Mouse (Mus musculus) neural tube, embryonic 14.5 days (tissue): ENCODE measurements around the gene Ch25h. TPM values are rescaled to one million over a fixed set of nuclear protein-coding genes. Genes with fewer than 3 reads are reported as not detected.

Source experiments
- ATAC-seq: fragments of 200-750 bp; cut with Nextera tagmentation; 2 replicates; pipeline ENCODE4 v1.8.0; 2017; ENCODE audit warnings: low read depth, mild to moderate bottlenecking, moderate TSS enrichment, moderate library complexity
- H3K27ac ChIP-seq: fragments of 300-500 bp; sonication (generic); 2 replicates; pipeline ENCODE4 v1.5.1; 2014; ENCODE audit warnings: low read depth, mild to moderate bottlenecking, control low read depth, low read length, moderate library complexity, mixed read lengths
- H3K27me3 ChIP-seq: fragments of 300-500 bp; sonication (generic); 2 replicates; pipeline ENCODE4 v1.6.1; 2014; ENCODE audit warnings: low read length; ENCODE audit not compliant: control insufficient read depth, insufficient read depth
- H3K36me3 ChIP-seq: fragments of 300-500 bp; sonication (generic); 2 replicates; pipeline ENCODE4 v1.6.1; 2014; ENCODE audit warnings: low read length, mixed read lengths; ENCODE audit not compliant: control insufficient read depth, insufficient read depth
- H3K4me1 ChIP-seq: fragments of 300-500 bp; sonication (generic); 2 replicates; pipeline ENCODE4 v1.6.1; 2014; ENCODE audit warnings: low read length; ENCODE audit not compliant: control insufficient read depth, insufficient read depth
- H3K4me2 ChIP-seq: fragments of 300-500 bp; sonication (generic); 2 replicates; pipeline ENCODE4 v1.6.1; 2014; ENCODE audit warnings: mild to moderate bottlenecking, low read depth, low read length, control low read depth
- H3K4me3 ChIP-seq: fragments of 300-500 bp; sonication (generic); 2 replicates; pipeline ENCODE4 v1.5.1; 2014; ENCODE audit warnings: low read depth, low read length, control low read depth, mixed read lengths
- H3K9ac ChIP-seq: fragments of 300-500 bp; sonication (generic); replicated peaks from 2 replicates; pipeline ENCODE4 v1.6.1; 2014; ENCODE audit warnings: low read depth, mild to moderate bottlenecking, control low read depth, low read length, mixed read lengths
- H3K9me3 ChIP-seq: fragments of 300-500 bp; sonication (generic); 2 replicates; pipeline ENCODE4 v1.6.1; 2016; ENCODE audit warnings: low read length; ENCODE audit not compliant: control insufficient read depth
- WGBS: fragments of 180-500 bp; shearing (Covaris S2); extraction: QIAGEN DNeasy Blood & Tissue Kit; methylation state at CpG from one replicate; pipeline ENCODE4 v1.1.7; 2014; 5-methylcytosine and 5-hydroxymethylcytosine counted together
- polyA plus RNA-seq: library from polyadenylated mRNA; unstranded; fragments of >200 nt; fragmentation: Nextera tagmentation; extraction: Ambion mirVana; gene quantifications from 2 replicates; pipeline ENCODE4 v1.2.1, GENCODE M21; 2014

The Ch25h gene
- 0.45 and 0.56 TPM in 2 replicates for polyA plus RNA-seq

DNA sequence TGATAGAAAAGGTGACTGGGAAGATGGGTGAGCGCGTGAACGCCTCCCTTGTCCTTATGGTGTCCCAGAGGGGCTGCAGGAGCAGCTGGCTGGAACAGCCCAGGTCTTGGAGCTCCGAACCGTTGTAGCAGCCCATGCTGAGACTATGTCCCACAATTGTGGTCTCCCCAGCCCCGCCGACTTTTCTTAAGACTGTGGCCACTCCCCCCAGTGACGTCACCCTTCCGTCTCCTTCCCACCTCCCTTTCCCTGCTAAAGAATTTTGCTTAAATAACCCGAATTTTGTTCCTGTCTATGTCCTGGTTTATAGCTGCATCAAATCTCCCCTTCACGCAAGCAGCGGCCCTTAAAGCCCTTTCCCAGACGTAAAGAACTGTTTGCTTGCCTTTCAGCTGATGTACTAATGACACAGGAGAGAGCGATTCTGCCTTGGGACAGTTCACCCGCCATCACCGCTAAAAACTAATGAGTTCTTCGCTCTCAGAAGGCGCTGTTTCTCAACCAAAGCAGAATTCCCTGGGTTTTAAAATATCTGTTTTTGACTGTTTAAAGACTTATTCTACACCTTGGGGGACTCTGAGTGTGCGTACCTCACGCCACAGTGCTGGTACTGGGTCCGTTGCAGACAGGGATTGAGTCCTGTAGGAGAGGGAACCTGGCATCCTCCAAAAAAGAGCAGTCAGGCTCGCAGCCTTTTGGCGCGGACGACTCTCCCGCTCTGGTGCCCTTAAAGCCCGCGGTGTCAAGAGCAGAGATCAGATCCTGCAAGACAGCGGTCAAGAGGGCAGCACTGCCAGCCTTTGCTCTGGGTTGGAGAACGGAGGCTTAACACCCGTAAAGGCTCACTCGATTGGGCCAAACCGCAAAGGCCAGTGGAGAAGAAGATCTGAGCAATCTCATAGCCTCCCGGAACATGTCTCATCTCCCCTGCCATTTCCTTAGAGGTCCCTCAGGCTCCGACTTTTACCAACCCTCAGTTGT lies at the start of gene Ch25h:
TSS of gene Ch25h (minus strand) at position 174 of the 981 bp plus-strand sequence.
- no peaks in the 10 kb centered on the region for H3K9me3 ChIP-seq
- peak within 1 kb of the TSS; percentile 49 for H3K4me3 ChIP-seq
- peaks cover 8% of the 10 kb centered on the region; the same call in 1 of the 2 replicates for H3K4me1 ChIP-seq
- H3K36me3 ChIP-seq: no peaks in the 10 kb centered on the region
- no peak within 1 kb of the TSS for H3K27ac ChIP-seq
- peak within 1 kb of the TSS; percentile 98 for H3K4me2 ChIP-seq
- WGBS: under 1% methylated on average over 35 of the region's 35 CpGs
- H3K27me3 ChIP-seq: peaks cover 11% of the 10 kb centered on the region
- peak; percentile 80 for ATAC-seq
- H3K9ac ChIP-seq: peak within 1 kb of the TSS; percentile 41

- no peak overlapping the region for H3K27ac ChIP-seq
- ATAC-seq: no peak
- WGBS: 75% methylated on average over 9 of the region's 9 CpGs
- H3K9me3 ChIP-seq: no peaks in the 10 kb centered on the region
- no peak overlapping the region for H3K4me3 ChIP-seq
- H3K27me3 ChIP-seq: no peaks in the 10 kb centered on the region
- no peak overlapping the region for H3K4me2 ChIP-seq
- H3K36me3 ChIP-seq: no peaks in the 10 kb centered on the region
- no peaks in the 10 kb centered on the region for H3K4me1 ChIP-seq
- H3K9ac ChIP-seq: no peak overlapping the region
Measured at GRCm38 (mm10) chr19:34524646-34525045, 49.7 kb upstream of the Ch25h start.

DNA sequence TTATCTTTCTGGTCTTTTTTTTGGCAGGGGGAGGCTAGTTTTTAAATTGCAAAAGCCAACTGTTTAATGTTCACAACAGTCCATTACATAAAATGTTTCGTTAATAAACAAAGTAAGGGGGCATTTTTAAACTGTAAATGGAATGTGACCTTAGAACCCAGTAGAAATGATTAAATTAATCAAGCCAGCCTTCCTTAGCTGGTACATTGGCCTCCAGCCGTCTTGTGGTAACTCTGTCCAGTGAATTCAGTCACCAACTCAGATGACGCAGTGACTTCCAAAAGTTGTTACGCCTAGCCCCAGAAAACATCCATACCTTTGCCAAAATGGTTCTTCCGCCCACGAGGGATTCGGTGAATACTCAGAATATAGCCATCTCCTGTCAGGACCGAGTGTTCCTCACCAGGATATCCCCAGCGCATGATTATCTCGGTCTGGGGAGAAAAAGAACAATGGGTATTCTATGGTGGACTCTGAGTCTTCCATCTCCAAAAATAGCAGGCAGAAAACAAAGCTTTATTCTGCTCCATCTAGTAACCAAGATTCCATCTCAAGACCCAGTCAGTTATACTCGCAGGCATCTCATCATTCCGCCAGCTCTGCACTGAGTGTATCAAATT lies 48.3 kb upstream of the Ch25h start:
- Histone ChIP-seq H3K4me1 (no peaks in the 10 kb centered on the region), H3K27ac (no peak overlapping the region), H3K4me2 (no peak overlapping the region), H3K36me3 (no peaks in the 10 kb centered on the region), H3K27me3 (no peaks in the 10 kb centered on the region), H3K4me3 (no peak overlapping the region), H3K9me3 (no peaks in the 10 kb centered on the region), H3K9ac (no peak overlapping the region)
- ATAC-seq: no peak
- 84% methylated on average over 12 of the region's 12 CpGs for WGBS

DNA sequence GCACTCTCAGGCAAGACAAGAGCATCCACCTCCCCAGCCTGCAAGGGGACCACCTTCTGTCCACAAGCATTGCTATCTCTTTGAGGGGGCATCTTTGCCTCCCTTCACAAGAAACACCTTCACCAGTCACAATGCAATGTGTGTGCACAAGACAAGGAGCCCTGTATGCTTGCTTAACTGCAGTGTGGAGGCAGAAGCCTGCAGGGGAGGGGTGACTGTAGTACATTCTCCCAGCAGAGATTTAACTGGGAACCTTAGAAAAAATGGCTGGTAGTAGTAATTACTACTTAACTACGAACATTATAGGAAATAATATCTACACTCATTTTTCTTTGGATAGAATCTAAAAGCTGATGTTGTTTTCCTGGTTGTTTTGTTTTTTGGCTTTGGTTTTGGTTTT lies 47.0 kb upstream of the Ch25h start:
- no peaks in the 10 kb centered on the region for H3K27me3 ChIP-seq
- no peak overlapping the region for H3K27ac ChIP-seq
- H3K4me2 ChIP-seq: no peak overlapping the region
- 84% methylated on average over 1 of the region's 1 CpGs for WGBS
- no peak for ATAC-seq
- no peaks in the 10 kb centered on the region for H3K36me3 ChIP-seq
- no peak overlapping the region for H3K9ac ChIP-seq
- no peaks in the 10 kb centered on the region for H3K9me3 ChIP-seq
- H3K4me3 ChIP-seq: no peak overlapping the region
- H3K4me1 ChIP-seq: no peaks in the 10 kb centered on the region

GRCm38 (mm10) chr19:34521361-34521760 lies 46.4 kb upstream of the Ch25h start:
- WGBS: 80% methylated on average over 2 of the region's 2 CpGs

DNA sequence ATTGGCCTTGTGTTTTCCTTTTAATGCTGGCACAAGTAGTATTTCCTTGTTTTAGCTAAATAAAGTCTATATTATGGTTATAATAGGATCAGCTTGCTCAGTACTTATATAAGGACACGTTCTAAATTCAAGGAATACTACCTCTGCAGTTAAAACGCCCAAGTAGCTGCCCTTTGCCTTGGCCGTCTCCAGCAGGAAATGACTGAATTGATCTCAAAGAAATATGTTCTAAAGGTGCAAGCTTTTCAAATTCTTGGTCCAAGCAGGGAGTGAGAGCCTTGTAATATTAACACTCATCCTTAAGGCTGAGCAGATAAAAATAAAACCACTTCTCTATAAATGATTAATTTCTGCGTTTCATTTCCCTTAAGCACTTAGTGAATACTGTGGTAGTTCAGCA lies 45.1 kb upstream of the Ch25h start:
- Histone ChIP-seq H3K9me3 (no peaks in the 10 kb centered on the region), H3K4me2 (no peak overlapping the region), H3K4me3 (no peak overlapping the region), H3K36me3 (no peaks in the 10 kb centered on the region), H3K4me1 (no peaks in the 10 kb centered on the region), H3K27me3 (no peaks in the 10 kb centered on the region), H3K27ac (no peak overlapping the region), H3K9ac (no peak overlapping the region)
- ATAC-seq: no peak
- 86% methylated on average over 4 of the region's 4 CpGs for WGBS

More at GRCm38 (mm10) chr19:34521361-34521760, 46.4 kb upstream of the Ch25h start:
- no peak overlapping the region for H3K9ac ChIP-seq
- no peaks in the 10 kb centered on the region for H3K36me3 ChIP-seq
- H3K27me3 ChIP-seq: no peaks in the 10 kb centered on the region
- H3K27ac ChIP-seq: no peak overlapping the region
- no peak overlapping the region for H3K4me2 ChIP-seq
- no peak for ATAC-seq
- H3K4me1 ChIP-seq: no peaks in the 10 kb centered on the region
- H3K9me3 ChIP-seq: no peaks in the 10 kb centered on the region
- no peak overlapping the region for H3K4me3 ChIP-seq

- Histone ChIP-seq H3K27me3 (no peaks in the 10 kb centered on the region), H3K36me3 (no peaks in the 10 kb centered on the region), H3K4me3 (no peak overlapping the region), H3K27ac (no peak overlapping the region), H3K4me2 (no peak overlapping the region), H3K4me1 (no peaks in the 10 kb centered on the region), H3K9ac (no peak overlapping the region), H3K9me3 (no peaks in the 10 kb centered on the region)
- ATAC-seq: no peak
- WGBS: 86% methylated on average over 3 of the region's 3 CpGs
Measured at GRCm38 (mm10) chr19:34519646-34520045, 44.7 kb upstream of the Ch25h start.

- 64% methylated on average over 3 of the region's 3 CpGs for whole genome bisulfite sequencing
- no peaks in the 10 kb centered on the region for H3K4me1 ChIP-seq
- H3K4me3 ChIP-seq: no peak overlapping the region
- H3K27me3 ChIP-seq: no peaks in the 10 kb centered on the region
- no peak overlapping the region for H3K9ac ChIP-seq
- ATAC-seq: no peak
- H3K27ac ChIP-seq: no peak overlapping the region
- H3K36me3 ChIP-seq: no peaks in the 10 kb centered on the region
- no peaks in the 10 kb centered on the region for H3K9me3 ChIP-seq
- no peak overlapping the region for H3K4me2 ChIP-seq
Measured at GRCm38 (mm10) chr19:34518786-34519185, 43.8 kb upstream of the Ch25h start.
